Mouse (Mus musculus): Measurements from ENCODE around the gene Wnt16. TPM values are rescaled to one million over a fixed set of nuclear protein-coding genes. Genes with fewer than 3 reads are reported as not detected.
"Not testable (repeated sequence)": the region's sequence is repeated elsewhere in the genome, so short reads cannot be mapped to it uniquely, and the experiment has no call there.

The Wnt16 gene
- total RNA-seq (2022) = 1 to 10 TPM; 2.2 to 3.8 (median 3.2) TPM

DNA sequence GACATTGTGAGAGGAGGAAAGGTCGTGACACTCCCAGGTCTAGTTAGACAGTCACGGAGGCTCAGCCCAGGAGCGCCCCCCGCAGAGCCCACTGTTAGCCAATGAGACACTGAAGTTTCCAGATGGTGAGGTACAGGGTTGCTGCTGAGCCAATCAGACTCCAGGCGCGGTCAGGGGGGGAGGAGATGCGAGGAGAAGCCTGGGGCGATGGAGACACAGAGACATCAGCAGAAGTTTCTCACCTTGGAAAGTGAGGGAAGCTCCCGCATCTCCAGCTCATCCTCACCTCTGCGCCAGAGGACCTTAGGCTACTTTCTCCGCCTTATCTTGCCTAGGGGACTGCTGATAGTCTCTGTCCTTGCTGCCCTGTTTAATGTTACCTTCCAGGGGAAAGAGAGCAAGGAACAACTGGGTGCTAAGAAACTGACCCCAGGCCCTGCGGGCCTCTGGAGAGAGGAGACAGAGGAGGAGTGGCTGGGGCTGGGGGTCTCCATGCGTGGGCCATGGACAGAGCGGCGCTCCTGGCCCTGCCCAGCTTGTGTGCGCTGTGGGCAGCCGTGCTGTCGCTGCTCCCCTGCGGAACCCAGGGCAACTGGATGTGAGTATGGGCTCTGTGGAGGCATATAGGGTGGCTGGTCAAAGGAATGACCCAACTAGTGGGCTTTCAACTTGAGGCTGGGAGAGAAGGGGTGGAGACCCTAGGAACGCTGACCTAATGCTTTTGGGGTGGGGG, at the start of gene Wnt16:
Wnt16 (plus strand) TSS at position 224 of the 733 bp plus-strand sequence.
- DNase-seq (ENCODE audit: low spot score in 2 of 2) = no peak

DNA sequence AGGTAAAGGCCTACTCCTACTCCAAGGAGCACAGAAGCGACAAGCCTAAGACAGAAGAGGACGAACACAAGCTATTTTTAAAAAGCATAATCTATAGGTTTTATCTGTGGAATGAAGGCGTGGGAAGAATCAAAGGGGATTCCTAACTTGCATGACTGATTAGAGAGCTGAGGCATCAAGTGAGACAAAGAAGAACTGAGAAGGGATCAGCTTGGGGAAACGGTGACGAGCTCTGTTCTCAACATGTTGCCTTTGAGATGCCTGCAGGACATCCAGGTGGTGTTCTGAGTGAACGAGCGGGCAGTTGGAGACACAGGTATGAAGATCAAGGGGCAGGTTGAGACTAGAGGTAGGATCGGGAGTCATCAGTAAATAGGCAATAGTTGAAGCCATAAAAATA, 44.7 kb upstream of the Wnt16 start:
- DNase-seq (ENCODE audit: low spot score in 2 of 2) = no peak

DNA sequence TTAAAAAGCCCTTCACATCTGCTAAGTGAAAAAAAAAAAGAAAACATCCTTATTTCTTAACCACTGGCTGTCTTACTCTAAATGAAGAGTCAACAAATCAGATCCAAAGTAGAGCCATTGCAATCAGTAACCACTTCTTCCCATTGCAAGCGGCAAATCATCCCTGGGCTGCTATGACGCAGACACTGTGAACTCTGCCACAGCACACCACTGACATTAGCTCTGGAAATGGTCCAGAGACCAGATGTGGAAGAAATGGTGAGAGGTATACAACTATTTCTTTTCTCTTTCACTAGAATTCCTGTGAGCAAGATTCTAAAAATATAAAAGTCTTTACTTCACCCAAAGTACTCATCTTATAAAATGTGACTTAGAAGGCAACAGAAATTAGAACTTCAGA, 41.3 kb upstream of the Wnt16 start:
- DNase-seq (ENCODE audit: low spot score in 2 of 2) = no peak

DNA sequence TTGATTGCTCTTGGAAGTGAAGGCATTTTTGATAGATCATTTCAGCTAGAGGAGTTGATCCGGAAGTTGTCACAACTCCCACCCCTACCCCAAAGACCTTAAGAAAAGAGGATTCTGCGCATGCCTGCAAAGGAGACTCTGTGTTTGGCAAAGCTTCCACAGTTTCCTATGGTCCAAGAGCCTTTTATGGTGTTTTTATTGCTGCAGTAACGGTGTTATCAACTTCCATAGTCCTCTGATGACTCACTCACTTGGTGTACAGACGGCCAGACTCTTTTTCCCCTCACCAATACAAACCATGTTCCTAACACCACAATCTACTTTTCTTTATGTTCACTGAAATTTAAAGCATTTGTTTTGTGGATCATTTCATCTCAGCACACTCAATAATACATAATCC, 29.2 kb upstream of the Wnt16 start:
- no peak for DNase-seq (ENCODE audit: low spot score in 2 of 2)

DNA sequence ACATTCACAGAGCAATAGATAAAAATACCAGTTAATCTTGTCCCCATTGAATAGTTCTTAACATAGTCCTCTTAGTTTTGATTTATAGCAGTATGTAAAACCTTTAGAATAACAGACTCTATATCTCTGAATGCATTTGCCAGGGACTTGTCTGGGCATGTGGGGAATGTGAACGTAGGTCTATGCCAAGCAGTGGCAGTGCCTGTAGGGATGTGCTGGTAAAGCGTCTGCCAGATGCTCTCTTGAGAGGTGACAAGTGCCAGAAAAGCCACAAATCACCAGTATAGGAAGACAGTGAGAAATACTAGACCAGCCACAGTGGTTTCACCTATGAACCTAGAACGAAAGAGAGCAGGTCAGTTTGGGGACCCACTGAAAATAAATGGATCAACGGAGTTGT, 25.5 kb upstream of the Wnt16 start:
- DNase-seq (ENCODE audit: low spot score in 2 of 2) = no peak

DNA sequence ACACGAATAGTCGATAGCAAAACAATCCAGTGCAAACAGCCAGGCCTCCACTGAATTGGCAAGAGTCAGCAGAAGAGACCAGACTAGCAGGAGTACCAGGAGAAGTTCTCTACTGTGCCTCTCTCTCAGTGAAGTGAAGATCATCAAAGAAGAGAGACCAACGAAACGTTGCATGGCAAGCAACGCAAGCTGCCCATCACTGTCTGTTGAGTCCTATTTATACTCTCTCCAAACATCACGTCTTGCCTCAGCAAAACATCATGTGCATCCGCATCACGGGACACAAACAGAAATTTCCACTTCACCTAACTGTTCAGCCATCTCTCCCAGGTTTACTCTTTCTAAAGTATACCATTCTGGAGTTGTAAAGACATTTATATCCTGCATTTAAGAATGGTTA, 23.9 kb upstream of the Wnt16 start:
- DNase-seq (ENCODE audit: low spot score in 2 of 2) = not testable (repeated sequence)

DNA sequence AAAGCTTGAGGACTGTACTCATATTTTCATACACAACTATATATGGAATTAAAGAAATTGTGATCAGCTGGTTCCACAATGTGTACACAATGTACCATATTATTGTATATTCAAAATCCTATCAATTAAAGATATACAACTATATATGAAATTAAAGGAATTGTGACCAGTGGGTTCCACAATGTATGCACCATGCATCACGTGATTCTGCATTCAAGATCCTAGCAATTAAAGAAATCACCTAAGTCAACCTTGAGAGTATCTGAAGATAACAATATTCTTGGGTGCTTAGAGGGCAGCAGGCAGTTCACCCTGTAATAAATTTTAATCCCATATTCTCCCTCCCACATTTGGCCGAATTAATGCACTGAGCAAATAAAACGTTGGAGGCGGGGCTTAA, 22.0 kb upstream of the Wnt16 start:
- no peak for DNase-seq (ENCODE audit: low spot score in 2 of 2)

DNA sequence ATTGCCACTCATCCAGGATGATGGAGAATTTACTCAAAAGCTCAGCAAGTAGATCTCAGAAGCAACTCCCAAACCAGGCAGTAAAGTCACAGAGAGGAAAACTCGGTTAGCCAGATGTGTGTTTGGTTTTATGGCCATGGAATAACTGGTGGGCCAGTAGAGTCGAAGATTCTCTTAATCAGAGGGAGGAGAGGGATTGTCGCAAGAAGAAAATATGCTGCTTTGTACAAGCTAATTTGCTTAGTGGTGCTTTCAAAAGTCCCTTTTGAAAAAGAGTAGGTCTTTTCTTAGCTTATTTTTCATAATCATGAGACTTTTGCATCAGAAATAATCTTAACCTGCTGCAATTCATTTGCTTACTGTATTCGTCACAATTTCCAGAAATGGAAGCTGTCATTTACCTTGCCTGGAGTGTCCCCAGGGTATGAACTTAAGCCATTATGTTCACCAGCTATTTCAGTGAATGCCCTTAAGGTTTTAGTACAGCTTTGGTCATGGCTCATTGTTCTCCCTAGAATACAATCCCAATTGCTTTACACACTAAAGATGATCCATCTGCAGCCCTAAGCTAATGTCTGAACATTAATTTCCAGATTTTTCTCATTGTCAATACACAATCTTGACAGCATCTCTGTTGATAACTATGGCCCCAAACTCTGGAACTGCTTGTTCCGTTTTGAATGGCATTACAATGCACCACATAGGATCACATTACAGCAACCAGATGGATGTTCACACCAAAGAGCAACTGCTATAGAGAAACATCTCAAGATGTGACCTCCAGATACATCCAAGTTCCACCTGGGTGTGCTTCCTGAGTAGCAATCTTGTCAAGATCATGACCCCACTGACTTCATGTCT, 20.0 kb upstream of the Wnt16 start:
- no peak for DNase-seq (ENCODE audit: low spot score in 2 of 2)

DNA sequence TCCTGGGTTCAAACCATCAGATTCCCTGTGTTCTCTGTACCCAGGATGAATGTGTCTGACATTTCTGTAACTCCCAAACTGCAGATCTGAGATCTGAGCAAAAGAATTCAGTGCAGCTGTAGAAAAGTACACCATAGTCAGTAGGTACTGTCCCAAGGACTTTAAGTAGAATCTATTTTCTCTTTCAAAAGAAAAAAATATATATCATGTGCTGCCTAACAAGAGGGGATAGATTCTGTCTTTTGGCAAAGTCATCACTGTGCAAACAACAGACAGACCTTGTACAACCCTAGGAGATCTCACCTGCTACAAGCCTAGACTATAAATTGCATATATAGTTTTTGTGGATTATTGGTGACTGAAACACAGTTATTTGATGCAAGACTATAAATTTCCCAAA, 19.4 kb upstream of the Wnt16 start:
- no peak for DNase-seq (ENCODE audit: low spot score in 2 of 2)

DNA sequence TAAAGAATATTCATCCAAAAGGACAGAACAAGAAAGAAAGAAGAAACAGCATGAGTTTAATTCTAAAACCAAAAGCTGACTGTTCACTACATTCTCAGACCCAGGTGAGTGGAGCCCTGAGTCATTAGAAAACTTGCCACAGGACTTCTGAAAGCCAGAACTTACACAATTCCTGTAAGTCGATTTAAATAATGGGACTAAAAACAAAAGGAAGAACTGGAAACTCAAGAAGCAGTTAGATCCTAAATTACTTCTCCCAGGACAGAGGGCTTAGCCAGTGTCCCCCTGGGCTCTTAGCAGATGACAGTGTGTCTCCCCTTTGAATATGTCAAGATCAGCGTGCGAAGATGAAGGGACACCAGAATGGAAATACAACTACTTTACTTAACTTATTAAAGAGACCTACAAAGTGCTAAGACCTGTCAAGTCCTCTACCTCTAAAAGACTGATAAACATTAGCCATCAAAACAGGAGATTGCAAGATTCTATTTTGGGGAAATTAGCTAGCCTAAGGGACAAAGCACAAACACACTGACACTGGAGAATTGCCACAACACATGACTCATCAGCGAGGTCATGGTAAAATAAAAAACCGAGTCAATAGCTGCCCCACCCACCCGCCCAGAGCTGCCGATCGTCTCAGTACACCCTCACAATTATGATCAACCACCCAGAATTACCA, 18.0 kb upstream of the Wnt16 start:
- peak in 1 of 2 experiments; percentile 8 for DNase-seq (ENCODE audit: low spot score in 2 of 2)

DNA sequence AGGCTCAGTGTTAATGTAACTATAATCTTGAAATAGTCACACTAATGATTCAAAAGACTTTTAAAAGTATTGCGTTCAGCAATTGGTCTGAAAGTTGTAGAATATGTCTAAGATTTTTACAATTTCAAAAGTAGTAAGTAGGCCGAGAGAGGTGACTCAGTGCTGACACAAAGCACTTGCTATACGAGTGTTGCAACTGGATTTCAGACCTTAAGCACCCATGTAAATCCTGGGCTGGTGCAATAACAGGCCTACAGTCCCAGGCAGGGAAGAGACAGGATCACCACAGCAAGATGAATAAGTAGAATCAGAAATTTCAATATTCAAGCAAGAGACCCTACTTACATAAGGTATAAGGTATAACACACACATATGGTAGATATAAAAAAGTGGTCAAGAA, 10.1 kb upstream of the Wnt16 start:
- no peak for DNase-seq (ENCODE audit: low spot score in 2 of 2)

DNA sequence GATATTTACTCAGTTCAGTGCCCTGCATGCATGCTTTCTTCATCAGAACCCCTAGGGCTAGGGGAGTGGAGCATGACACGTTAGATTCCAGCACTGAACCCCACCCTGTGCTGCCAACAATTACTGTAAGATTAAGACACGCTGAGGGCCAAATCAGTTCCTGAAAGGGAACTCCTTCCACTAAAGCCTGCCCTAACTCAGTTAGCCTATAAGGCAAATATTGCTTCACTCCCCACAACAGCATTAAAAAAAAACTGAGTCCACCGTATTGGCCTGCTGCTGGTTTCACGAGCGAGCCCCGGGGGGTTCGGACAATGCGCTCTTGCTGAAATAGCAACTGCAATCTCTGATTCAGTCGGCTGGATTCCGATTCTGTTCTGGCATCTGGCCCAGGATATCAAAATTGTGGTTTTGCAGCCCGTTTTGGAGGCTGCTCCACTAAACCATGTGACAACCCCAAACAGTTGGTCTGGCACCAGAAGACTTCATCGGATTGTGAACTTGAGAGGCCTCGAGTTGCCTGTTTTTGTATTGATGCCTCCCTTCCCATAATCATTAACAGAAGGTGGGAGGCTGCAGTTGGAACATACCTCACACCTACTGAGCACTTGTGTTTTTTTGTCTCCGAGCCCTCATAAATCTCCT, 7.7 kb upstream of the Wnt16 start:
- DNase-seq (ENCODE audit: low spot score in 2 of 2) = peak; percentile 11 to 44

DNA sequence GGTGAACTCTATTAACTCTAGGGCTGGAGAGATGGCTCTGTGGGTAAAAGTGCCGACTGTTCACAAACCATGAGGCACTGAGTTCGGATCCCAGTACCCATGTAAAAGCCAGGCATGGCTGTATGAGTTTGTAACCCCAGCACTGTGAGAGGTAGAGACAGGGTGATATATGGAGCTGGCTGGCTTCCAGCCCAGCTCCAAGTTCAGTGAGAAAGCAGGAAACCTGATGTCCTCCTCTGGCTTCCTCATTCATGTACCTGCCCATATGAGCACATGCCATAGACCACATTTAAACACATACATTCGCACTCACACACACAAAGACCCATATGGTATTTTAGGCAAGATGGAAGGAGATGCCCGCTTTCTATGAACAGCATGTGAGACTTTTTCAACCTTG, 5.6 kb upstream of the Wnt16 start:
- no peak for DNase-seq (ENCODE audit: low spot score in 2 of 2)

DNA sequence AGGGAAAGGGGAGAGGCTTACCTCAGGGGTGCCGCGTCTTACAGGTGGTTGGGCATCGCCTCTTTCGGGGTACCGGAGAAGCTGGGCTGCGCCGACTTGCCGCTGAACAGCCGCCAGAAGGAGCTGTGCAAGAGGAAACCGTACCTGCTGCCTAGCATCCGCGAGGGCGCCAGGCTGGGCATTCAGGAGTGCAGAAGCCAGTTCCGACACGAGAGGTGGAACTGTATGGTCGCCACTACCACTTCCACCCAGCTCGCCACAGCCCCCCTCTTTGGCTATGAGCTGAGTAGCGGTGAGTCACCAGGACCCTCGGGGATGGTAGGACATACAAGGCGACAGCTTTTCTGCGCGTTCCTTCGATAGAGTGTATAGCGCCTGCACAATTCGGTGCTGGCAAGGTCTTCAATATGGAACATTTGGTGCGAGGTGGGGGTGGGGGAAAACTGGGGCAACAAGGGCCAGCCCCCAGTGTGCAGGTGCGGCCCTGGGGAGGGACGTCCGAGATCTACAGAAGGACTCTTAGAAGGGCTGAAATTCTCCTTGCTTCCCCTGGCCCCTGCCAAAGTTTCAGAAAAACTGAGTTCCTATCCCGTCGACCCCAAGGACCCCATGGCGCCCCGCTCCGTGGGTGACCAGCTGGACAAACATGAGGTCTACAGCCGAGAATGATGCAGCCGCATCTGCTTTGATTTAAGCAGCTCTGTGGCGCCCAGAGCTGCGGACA, 872 bp downstream of the Wnt16 start:
- no peak for DNase-seq (ENCODE audit: low spot score in 2 of 2)

DNA sequence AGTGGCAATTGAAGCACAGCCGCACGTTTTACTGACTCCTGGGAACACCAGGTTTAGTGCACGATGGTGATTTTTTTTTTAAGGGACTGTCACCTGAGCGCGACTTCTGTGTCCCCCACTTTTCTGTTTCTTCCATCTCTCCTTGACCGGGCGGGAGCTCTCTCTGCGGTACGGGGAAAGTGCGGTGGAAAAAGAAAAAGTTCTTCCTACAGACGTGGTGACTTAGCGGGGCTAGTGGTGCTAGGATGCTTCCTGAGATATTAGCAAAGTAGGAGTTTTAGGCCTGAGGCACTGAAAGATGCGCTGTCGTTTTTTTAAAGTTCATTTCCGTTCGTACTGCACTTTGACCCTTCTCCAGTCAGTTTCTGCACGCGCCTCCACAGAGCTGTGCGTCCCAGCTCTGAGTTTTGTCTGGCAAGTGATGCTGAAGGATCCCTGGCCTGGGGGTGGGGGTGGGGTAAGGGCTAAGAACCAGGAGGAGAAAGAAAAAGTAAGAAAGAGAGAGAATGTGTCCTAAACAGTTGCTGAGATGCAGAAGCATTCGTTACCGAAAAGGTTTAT, 1.5 kb downstream of the Wnt16 start:
- DNase-seq (ENCODE audit: low spot score in 2 of 2) = no peak

DNA sequence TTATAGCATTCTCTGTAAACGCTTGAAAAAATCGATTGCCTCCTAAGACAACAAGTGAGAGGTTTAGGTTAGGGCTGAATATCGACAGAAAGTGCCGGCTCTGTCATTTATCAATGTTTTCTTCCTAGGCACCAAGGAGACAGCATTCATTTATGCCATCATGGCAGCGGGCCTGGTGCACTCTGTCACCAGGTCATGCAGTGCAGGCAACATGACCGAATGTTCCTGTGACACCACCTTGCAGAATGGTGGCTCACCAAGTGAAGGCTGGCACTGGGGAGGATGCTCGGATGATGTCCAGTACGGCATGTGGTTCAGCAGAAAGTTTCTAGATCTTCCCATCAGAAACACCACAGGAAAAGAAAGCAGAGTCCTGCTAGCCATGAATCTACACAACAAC, 2.8 kb downstream of the Wnt16 start:
- DNase-seq (ENCODE audit: low spot score in 2 of 2) = no peak

DNA sequence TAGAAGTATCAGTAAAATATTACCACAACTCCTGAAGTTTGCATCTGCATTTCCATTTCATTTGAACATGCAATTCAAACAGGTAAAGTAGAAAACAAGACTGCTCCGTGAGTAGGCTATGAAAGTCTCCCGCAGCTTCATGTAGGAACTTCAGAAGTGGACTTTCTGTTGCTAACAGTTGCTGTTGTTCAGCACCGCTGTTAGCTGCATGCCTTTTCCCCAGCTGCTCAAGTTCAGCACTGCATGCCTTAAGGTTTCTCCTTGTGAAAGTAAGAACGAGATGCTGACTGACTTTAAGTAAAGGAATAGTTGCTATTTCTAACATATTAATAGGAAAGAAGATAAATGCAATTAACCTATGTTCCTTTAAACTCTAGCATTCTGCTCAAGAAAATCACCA, 4.0 kb downstream of the Wnt16 start:
- no peak for DNase-seq (ENCODE audit: low spot score in 2 of 2)

DNA sequence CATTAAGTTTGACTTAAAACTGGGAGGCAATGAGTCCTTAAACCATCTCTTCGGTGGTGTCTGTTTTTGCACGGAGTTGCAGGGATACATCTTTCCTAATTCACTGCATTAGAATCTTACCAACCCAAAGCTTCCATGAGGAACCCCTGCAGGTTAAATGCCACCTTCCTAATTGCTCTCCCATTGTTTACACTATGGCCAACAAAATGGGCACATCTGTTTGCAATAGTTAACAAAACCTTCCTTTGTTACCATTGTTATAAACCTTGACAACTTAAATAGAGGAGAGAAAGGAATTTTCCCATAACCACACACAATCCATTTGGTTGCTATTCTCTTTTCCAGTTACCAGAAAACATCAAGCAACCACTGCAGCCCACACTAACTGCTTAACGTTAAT, 5.9 kb downstream of the Wnt16 start:
- DNase-seq (ENCODE audit: low spot score in 2 of 2) = no peak

DNA sequence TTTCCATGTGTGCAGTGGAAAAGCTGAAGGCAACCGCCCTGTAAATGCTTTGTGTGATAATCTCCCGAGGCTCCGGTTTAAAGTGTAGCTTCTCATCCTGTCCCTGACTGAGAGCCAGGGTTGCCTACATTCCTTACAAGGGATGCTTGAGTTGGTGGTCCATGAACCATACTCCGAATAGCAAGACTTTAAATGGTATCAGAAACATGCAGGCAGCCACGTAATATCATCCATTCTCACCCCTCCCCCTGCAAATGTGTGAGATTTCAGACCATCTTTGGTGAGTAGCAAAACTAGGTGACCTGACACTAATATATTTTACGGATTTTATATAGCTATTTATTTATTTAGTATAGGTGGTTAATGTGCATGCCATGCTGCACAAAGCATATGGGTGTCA, 9.0 kb downstream of the Wnt16 start:
- DNase-seq (ENCODE audit: low spot score in 2 of 2) = no peak

DNA sequence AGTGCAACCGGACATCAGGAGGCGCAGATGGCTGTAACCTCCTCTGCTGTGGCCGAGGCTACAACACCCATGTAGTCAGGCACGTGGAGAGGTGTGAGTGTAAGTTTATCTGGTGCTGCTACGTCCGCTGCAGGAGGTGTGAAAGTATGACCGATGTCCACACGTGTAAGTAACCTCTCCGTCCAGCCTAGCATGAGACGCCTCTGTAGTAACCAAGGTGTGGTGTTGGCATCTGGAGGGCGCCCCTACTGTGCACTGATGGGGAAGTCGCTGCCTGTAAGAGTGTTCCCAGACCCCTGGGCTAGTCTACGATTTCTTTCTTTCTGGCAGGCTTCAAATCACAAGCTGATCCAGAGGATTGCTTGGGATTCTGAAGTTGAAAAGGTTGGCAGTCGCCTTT, 10.0 kb downstream of the Wnt16 start:
- DNase-seq (ENCODE audit: low spot score in 2 of 2) = no peak

Data from gastrocnemius, adult 8-10 months (tissue).